Comparison of ENCODE assay signal across 11 mouse cellular contexts in the genomic region with DNA sequence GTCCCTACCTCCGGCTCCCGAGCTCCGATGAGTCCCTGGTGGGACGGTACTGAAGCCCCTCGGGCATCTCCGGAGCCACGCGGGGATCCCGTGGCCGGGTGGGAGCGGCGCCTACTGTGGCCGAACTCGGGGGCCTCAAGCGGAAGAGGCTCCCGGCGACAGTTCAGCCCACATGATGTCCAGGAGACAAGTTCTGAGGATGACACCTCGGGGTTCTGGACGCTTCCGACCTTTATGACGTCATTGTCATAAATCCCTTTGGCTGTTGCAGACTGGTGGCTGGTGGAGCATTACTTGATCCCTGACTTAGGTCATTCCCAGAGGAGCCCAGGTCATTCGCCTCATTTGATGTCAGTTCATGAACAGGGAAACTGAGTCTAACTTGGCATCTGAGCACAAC. TPM values are rescaled to one million over a fixed set of nuclear protein-coding genes. Genes with fewer than 3 reads are reported as not detected.
A peak's percentile ranks its signal among the peaks of the same experiment; 100 is the strongest.
DNase-seq lines count a peak whose midpoint lies in the region; ATAC-seq and TF ChIP-seq lines count a peak whose summit lies in the region.
"Had no signal": no experiment of that assay in that cellular context is flagged by ENCODE, and none has a peak within 500 bp of the region (broad histone marks: within the 10 kb centered on the region; RNA-seq: fewer than 3 reads in every experiment).

Gene Znrf4, minus strand, starts transcription at position 122 of the 400 bp plus-strand sequence.

- TF ChIP-seq CTCF in testis, adult 2 months (IDR thresholded peaks at IDR 0.05; ENCODE audit: control insufficient read depth, insufficient read depth, insufficient replicate concordance, low read depth, low read length), result no peak

- H3K36me3 ChIP-seq in testis, adult 2 months (ENCODE audit: control insufficient read depth, insufficient read depth, low read length), result no peaks in the 10 kb centered on the region
- no peaks in the 10 kb centered on the region for H3K36me3 ChIP-seq in liver, embryonic 15.5 days (replicated peaks)

- H3K9me3 ChIP-seq in liver, embryonic 15.5 days (replicated peaks), result no peaks in the 10 kb centered on the region

- ATAC-seq in liver, embryonic 15.5 days (ENCODE audit: insufficient read depth), result no peak
- no peak for ATAC-seq in CD4-positive, CD25-positive, alpha-beta regulatory T cell, adult 4 months

- peak; percentile 64; the same call in 1 of the 2 replicates for TF ChIP-seq POLR2A in testis, adult 2 months (IDR thresholded peaks at IDR 0.05; ENCODE audit: control insufficient read depth, low read depth, low read length)

- DNase-seq in heart, adult 11 months, result peak; percentile 90
- no peak for DNase-seq in heart, adult 18-20 months
- DNase-seq in testis, postnatal 10 days (ENCODE audit: low spot score), result no peak
- no peak for DNase-seq in urinary bladder, postnatal 14 days (ENCODE audit: low spot score)
- DNase-seq in spleen, adult 12 weeks (ENCODE audit: low spot score), result no peak
- DNase-seq: cerebellum, postnatal 25 days; gastrocnemius, postnatal 36 days had no signal

- WGBS in liver, embryonic 15.5 days (ENCODE audit: insufficient replicate concordance), result 55% methylated on average over 22 of the region's 22 CpGs

- H3K9ac ChIP-seq in liver, embryonic 15.5 days, result no peak within 1 kb of the TSS

- peak within 1 kb of the TSS; percentile 18; the same call in 1 of the 2 replicates for H3K27ac ChIP-seq in testis, adult 2 months (ENCODE audit: control insufficient read depth, insufficient read depth, low read depth, low read length)
- no peak within 1 kb of the TSS for H3K27ac ChIP-seq in liver, embryonic 15.5 days (replicated peaks)

- H3K27me3 ChIP-seq in testis, adult 2 months (ENCODE audit: control insufficient read depth, insufficient read depth, low read length), result peaks cover 5% of the 10 kb centered on the region; the same call in 1 of the 2 replicates
- H3K27me3 ChIP-seq in liver, embryonic 15.5 days, result peaks cover 92% of the 10 kb centered on the region

- H3K4me1 ChIP-seq in testis, adult 2 months (ENCODE audit: control insufficient read depth, insufficient read depth, low read length), result peaks cover 19% of the 10 kb centered on the region
- peaks cover 20% of the 10 kb centered on the region for H3K4me1 ChIP-seq in liver, embryonic 15.5 days (replicated peaks)

- H3K4me3 ChIP-seq in testis, adult 2 months (ENCODE audit: control insufficient read depth, low read depth, low read length), result peak within 1 kb of the TSS; percentile 85
- peak within 1 kb of the TSS; percentile 18; the same call in 1 of the 2 replicates for H3K4me3 ChIP-seq in liver, embryonic 15.5 days (replicated peaks)

- H3K4me2 ChIP-seq in liver, embryonic 15.5 days, result peak within 1 kb of the TSS; percentile 35

RNA-seq across cellular contexts. Expression of gene Znrf4, which starts in this region (rescaled TPM):
- not detected for total RNA-seq in heart, adult 18-20 months (2021)
- 1,198 and 1,268 TPM in 2 replicates for polyA plus RNA-seq in testis, adult 2 months (2012; rRNA removed)
- not detected in 2 replicates for polyA plus RNA-seq in liver, embryonic 15.5 days (2015; fragmentation: Nextera tagmentation; extraction: Ambion mirVana)
- not detected for polyA plus RNA-seq in CD4-positive, CD25-positive, alpha-beta regulatory T cell, adult 4 months (2017; shearing (Covaris generic))
- total RNA-seq: gastrocnemius, postnatal 36 days; left cerebral cortex, postnatal 4 days had no signal

Comparison
In these comparisons a context has a peak if more than half of its experiments do, and no peak if none do; other contexts are left out.
1. RNA of gene Znrf4 (polyA plus RNA-seq): 1,198 to 1,268 TPM in testis, adult 2 months; not detected in liver, embryonic 15.5 days and not detected in CD4-positive, CD25-positive, alpha-beta regulatory T cell, adult 4 months; every median in the first group is over 1,000 times any median in the second.